Mouse (Mus musculus): ENCODE measurements around the gene Olfr1121.
A peak's percentile ranks its signal among the peaks of the same experiment; 100 is the strongest.
"Not testable (repeated sequence)": the region's sequence is repeated elsewhere in the genome, so short reads cannot be mapped to it uniquely, and the experiment has no call there.

Olfr1121 gene

GRCm38 (mm10) chr2:87369595-87369994 lies at the start of gene Olfr1121:
Gene Olfr1121 (plus strand): TSS chr2:87369895.
- no peak for DNase-seq (ENCODE audit: low spot score in 2 of 2)

- no peak for DNase-seq (ENCODE audit: low spot score in 2 of 2)
Observed at GRCm38 (mm10) chr2:87354515-87354914, 15.2 kb upstream of the Olfr1121 start, which contains the start of gene Olfr1120. Gene Olfr1120 (plus strand): TSS chr2:87354815.

- DNase-seq (ENCODE audit: low spot score in 2 of 2) = not testable (repeated sequence)
Observed at GRCm38 (mm10) chr2:87360121-87360520, 9.6 kb upstream of the Olfr1121 start.

GRCm38 (mm10) chr2:87371726-87372125 lies 2.0 kb downstream of the Olfr1121 start:
- no peak for DNase-seq (ENCODE audit: low spot score in 2 of 2)

GRCm38 (mm10) chr2:87383935-87384334 lies 14.2 kb downstream of the Olfr1121 start:
- no peak for DNase-seq (ENCODE audit: low spot score in 2 of 2)

- no peak for DNase-seq (ENCODE audit: low spot score in 2 of 2)
Observed at GRCm38 (mm10) chr2:87385549-87385948, 15.9 kb downstream of the Olfr1121 start, which contains the start of gene Olfr1122. Gene Olfr1122 (plus strand): TSS chr2:87385849.

GRCm38 (mm10) chr2:87393605-87394004 lies 23.9 kb downstream of the Olfr1121 start:
- not testable (repeated sequence) for DNase-seq (ENCODE audit: low spot score in 2 of 2)

GRCm38 (mm10) chr2:87394686-87395085 lies 25.0 kb downstream of the Olfr1121 start:
- DNase-seq (ENCODE audit: low spot score in 2 of 2) = peak in 1 of 2 experiments; percentile 19

- no peak for DNase-seq (ENCODE audit: low spot score in 2 of 2)
Observed at GRCm38 (mm10) chr2:87416335-87416734, 46.6 kb downstream of the Olfr1121 start, which contains the start of gene Olfr1123. Gene Olfr1123 (plus strand): TSS chr2:87416635.
